Mouse (Mus musculus) urinary bladder, postnatal 36 days (tissue): ENCODE measurements around the gene Tmem217.
"Not testable (repeated sequence)": the region's sequence is repeated elsewhere in the genome, so short reads cannot be mapped to it uniquely, and the experiment has no call there.

Source experiments
- DNase-seq, 2 experiments: peaks; one replicate each; pipeline ENCODE4 v3.0.0; 2022; ENCODE audit warnings: low spot score in 2 of 2, mixed read lengths in 1 of 2

The Tmem217 gene

DNA sequence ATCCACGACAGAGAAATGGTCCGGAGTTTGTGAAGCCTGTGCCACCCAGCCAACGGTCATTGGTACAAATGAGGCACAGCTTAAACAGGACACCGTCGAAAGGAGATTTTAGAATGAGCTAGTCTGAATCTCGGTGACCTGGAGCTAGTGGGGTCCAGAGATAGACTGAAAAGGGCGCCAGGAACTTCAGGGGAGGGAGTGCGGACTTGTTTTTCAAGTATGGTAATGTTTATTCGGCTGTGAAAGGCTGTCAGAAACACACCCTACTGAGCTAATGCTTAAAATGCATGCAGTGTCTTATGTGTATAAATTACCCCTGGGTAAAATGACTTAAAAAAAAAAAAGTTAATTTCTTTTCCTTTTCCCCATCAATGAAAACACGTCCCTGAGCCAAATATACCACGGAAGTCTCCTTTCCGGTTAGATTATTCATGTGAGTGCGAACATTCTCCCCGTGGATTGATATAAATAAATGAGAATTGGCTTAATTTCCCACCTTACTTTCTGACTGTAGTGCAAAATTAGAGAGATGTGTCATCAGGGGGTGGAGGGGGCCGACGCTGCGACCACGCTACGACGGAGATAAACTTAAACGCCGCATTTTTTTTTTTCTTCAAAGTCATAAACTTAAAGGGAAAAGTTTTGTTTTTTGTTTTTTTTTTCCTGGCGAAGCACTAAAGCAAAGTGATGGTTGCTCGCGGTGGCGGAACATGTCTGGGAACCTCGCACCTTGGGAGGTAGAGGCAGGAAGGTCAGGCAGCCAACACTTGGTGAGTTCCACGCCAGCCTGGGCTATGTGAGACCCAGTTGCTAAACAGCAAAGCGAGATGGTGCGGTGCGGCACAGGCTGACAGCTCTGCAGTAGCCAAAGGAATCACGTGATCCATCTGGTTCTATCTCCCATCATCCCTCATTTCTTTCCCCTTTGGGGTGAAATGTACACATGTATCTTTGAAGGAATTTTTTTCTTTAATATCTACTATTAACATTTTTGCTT lies 49.2 kb downstream of the Tmem217 start:
- no peak for DNase-seq

DNA sequence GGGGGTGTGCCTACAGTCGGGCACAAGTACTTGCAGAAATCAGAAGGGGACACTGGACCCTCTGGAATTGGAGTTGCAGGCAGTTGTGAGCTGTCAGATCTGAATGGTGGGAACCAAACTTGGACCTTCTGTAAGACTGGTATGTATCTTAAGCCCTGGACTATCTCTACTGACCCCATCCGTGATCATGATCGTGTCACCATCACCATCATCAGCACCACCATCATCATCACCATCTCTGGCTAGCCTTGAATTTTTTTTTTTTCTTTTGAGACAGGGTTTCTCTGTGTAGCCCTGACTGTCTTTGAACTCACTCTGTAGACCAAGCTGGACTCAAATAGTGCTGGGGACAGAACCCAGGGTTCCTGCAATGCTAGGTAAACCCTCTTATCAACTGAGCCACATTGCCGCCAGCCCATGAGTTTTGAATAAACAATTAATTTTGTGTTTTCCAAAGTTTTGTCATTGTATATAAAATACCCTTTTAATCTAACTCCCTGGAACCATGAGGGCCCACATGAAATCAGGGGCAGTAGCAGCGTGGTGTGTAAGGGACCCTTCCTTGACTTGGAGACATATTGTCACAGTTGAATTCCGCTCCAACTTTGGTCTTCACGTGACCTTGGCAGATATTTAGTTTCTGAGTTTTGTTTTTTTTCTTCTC lies 50.0 kb downstream of the Tmem217 start:
- no peak for DNase-seq

DNA sequence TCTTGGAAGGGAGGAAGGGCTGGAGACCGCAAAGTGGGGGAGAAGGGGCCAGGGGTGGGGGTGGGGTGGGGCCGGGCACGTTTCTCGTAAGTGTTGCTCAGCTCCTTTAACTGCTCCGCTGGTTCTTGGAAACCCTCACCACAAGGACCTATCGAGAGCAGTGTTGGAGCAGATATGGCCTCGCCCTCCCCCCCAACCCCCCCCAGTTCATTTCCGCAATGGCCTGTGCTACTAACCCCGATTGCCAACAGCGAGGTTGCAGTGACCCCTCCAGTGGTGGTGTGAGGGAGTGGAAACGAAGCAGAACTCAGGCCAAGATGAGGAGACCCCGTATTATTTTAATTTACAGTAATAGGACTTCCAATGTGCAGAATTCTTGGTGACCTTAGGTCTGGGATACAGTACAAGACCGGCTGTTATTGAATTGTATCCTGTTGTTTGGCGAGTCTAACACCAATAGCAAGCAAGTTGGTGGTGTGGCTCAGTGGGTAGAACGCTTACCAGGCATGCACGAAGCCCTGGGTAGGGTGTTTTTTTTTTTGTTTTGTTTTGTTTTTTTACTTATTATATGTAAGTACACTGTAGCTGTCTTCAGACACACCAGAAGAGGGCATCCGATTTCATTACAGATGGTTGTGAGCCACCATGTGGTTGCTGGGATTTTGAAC lies 51.2 kb downstream of the Tmem217 start:
- DNase-seq = no peak

DNA sequence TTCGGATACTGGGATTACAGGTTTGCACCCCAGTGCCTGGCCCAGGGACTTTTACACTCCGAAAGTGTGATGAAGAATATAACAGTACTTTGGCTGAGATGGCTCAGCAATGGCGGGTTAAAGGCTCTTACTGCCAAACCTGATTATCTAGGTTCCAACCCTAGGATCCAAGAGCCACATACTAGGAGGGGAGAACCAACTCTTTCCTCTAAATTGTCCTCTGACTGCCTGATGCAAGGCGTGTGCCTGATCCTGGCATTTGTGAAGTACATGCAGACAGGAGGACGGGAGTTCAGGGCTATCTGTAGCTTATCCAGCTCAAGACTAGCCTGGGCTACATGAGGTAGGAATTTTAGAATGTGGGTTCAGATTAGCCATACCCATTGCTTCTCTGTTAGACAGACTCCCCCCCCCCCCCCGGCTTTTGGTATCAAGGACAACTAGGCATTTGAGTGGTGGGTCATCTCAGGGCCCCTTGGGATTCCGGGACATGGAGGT lies 51.9 kb downstream of the Tmem217 start:
- no peak for DNase-seq

DNA sequence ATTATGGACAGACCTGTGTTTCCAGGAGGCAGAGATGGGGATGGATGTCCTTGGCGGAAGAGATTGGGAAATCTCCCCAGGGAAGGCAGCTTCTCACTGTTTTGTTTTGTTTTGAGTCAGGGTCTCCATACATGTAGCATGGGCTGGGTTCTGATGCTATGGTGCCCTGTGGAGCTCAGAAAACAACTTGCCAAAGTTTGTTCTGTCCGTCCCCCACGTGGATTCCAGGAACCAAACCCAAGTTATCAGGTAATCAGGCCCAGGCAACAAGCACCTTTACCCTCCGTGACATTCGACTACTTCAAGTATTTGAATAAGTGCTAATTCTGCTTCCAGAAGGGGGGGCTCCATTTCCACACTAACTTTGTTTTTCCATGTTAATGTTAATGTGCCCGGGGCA lies 52.7 kb downstream of the Tmem217 start:
- DNase-seq = no peak

DNA sequence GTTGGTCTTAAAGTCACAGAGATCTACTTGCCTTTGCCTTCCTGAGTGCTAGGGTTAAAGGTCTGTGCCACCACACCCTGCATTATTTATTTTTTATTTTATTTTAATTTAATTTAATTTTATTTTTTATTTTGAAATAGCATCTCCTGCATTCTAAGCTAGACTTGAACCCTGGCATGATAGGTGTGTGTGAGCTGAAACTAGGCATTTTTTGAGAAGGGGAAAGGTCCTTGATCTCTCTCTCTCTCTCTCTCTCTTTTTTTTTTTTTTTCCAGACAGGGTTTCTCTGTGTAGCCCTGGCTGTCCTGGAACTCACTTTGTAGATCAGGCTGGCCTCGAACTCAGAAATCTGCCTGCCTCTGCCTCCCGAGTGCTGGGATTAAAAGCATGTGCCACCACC lies 53.2 kb downstream of the Tmem217 start:
- DNase-seq = not testable (repeated sequence)

DNA sequence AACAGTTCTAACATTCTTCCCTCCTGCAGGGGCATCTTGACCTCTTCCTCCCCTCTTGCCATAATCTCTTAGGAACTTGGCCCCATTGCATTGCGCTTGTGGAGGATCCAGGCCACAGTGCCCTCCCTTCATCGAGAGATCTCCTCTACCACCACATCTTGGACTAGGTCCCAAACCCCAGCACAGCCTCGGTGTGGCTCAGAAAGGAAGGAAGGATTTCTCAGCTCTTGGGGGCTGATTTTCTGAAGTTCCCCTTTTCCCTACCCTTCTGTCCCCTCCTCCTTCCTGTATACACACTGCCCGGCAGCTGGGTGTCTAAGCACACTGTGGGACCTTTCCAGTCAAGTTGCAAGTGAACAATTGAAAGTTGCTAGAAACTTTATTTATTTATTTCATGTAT lies 54.2 kb downstream of the Tmem217 start:
- peak in 1 of 2 experiments; percentile 29 for DNase-seq

DNA sequence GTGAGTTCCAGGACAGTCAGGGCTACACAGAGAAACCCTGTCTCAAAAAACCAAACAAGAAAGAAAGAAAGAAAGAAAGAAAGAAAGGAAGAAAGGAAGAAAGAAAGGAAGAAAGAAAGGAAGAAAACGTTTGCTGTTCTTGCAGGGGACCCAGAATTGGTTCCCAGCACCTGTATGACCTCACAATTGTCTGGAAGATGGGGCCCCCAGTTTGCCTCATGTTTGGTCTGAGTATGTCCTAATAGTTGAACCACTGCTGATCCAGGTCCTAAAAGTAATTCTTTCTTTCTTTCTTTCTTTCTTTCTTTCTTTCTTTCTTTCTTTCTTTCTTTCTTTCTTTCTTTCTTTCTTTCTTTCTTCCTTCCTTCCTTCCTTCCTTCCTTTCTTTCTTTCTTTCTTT lies 54.7 kb downstream of the Tmem217 start:
- not testable (repeated sequence) for DNase-seq

DNA sequence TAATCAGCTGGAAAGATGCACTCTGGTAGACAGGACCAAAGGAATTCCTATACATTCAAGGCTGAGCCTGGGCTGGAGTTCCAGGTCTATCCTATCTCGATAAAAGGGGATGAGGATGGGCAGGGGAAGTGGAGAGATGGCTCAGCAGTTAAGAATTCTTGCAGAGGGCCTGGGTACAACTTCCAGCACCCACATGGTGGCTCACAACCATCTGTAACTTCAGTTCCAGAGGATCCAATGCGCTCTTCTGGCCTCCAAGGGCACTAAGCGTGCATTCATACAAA lies 55.2 kb downstream of the Tmem217 start:
- no peak for DNase-seq

DNA sequence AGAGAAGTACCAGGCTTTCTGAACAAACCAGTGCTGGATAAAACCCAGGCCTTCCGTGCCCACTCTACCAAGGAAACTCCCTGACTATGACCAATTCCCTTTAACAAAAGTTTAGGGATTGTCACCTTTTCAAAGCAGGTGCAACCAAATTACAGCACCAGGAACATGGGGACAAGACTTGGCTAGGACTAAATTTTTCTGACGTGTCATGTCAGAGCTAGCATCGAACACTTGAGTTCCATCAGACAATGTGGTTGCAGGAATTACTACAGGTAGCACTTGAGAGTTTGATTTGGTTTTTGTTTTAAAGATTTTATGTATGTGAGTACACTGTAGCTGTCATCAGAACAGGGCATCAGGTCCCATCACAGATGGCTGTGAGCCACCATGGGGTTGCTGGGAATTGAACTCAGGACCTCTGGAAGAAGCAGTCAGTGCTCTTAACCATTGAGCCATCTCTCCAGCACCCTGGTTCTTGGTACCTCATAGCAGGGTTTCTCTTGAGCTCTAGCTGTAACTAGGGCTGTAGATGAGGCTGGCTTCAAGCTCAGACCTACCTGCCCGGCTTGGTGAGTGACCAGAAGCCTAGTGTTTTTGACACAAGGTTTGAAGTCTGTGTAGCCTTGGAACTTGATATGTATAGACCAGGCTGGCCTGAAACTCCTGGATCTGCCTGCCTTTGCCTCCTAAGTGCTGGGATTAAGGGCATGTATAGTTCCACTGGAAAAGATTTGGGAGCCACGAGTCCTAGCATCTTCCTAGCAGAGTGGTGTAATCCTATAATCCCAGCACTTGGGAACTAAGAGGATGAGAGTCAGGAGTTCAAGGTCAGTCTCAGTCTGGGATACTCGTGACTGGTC lies 55.7 kb downstream of the Tmem217 start:
- DNase-seq = no peak

DNA sequence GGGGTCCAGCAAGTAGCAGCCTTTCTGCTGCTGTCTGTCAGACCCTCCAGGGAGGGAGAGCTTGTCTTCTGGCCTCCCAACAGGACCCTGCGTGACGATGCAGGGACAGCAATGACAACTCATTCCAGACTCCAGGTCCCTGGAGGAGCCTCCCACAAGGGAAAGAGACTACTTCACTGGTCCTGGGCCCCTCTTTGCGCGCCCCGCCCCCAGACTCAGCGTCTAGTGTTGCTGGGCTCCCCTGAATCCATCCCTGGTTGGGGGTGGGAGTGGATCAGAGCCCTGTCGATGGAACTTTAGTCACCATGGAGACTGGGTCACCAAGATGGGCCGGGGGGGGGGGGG lies 57.5 kb downstream of the Tmem217 start:
- no peak for DNase-seq

DNA sequence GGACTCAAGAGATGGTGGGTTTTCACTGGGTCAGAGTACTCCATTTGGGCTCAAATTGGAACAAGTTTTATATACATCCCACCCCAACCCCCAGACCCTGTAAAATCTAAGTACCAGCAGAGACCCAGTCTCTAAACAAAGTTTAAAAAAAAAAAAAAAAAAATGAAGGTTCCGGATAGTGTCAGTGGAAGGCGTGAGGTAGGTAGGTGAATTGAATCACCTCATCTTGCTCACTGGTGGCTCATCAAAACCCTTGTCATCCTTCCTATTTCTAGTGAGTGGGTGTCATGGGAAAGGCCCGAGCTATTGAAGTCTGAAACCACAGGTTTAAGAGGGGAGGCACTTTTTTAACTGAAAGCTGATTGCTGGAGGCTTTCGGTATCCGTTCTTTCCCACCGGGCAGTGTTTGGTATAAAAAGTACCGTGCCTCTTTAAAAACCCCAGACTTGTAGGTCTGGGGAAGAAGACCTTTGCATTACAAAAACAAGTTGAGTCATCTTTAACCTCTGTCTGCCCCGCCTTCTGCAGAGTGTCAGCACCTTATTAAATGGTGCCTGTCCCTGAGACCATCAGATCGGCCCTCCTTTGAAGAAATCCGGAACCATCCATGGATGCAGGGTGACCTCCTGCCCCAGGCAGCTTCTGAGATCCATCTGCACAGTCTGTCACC lies 58.0 kb downstream of the Tmem217 start:
- DNase-seq = no peak

DNA sequence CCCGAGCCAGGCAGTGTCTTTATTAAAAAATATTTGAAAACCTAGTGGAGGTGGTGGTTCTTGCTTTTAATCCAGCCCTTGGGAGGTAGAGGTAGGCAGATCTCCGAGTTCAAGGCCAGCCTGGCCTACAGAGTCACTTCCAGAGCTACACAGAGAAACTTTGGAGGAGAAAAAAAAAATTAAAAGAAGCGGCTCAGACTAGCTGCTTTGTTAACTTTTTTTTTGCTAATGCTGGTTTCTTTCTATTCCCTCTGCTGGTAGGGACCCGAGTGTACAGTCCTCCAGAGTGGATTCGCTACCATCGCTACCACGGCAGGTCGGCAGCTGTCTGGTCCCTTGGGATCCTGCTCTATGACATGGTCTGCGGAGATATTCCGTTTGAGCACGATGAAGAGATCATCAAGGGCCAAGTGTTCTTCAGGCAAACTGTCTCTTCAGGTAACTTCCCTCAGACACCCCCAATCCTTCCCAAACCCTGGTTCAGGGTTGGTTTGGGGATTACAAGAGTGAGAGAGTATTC lies 58.7 kb downstream of the Tmem217 start:
- DNase-seq = no peak

DNA sequence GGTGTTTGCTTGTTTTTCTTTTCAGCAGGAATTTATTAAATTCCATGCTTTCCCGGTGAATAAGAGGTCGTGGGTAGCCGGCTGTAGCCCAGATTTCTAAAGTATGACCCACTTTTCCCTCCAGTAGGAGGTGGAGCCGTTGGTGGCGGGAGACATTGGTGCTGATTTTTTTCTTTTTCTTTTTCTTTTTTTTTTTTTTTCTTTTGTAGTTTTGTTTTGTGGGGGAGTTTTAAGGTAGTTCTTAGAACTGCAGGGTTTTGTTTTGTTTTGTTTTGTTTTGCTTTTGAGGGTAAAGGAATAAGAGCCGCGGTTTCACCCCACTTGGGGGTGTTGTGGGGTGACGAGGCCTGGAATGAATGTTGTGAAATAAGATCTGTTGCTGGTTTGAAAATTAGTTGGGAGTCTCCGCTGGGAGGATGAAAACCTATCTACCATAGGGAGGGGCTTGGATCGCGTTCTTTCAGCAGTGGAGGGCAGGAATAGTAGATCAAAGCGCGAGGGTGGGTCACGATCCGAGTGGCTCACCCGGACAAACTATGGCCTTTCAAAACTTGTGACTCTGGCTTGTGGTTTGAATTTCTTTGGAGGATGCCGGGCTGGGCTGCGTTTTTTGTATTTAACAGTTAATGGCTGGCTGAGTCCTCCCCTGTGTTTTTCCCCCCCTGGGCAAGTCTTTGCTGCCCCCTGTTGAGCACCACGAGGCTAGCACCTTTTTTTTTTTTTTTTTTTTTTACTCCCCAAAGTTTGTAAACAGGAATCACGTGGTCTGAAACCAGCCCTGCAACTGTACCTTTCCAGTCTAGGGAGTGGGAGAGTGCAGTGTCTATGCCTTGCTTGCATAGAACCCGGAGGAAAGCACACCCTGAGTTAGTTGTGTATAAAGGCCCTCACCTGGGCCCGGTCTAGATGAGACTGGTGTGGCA lies 59.7 kb downstream of the Tmem217 start:
- peak; percentile 73 to 75 for DNase-seq

DNA sequence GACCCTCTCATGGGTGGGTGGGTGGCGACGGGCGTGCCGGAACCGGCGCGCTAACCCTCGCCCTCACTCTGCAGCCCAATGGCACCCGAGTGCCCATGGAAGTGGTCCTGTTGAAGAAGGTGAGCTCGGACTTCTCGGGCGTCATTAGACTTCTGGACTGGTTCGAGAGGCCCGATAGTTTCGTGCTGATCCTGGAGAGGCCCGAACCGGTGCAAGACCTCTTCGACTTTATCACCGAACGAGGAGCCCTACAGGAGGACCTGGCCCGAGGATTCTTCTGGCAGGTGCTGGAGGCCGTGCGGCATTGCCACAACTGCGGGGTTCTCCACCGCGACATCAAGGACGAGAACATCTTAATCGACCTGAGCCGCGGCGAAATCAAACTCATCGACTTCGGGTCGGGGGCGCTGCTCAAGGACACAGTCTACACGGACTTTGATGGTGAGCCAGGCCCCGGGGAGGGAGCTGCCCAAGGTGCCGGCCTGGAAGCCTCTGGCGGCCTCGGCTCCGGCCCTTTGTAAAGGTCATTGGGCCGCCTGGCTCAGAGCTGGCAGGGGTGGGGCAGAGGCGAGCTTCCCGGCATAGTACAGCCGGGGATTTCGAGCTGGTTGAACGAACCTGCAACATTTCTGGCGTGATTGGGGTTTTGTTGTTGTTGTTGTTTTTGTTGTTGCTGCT lies 60.5 kb downstream of the Tmem217 start:
- DNase-seq = peak; percentile 59 to 62

DNA sequence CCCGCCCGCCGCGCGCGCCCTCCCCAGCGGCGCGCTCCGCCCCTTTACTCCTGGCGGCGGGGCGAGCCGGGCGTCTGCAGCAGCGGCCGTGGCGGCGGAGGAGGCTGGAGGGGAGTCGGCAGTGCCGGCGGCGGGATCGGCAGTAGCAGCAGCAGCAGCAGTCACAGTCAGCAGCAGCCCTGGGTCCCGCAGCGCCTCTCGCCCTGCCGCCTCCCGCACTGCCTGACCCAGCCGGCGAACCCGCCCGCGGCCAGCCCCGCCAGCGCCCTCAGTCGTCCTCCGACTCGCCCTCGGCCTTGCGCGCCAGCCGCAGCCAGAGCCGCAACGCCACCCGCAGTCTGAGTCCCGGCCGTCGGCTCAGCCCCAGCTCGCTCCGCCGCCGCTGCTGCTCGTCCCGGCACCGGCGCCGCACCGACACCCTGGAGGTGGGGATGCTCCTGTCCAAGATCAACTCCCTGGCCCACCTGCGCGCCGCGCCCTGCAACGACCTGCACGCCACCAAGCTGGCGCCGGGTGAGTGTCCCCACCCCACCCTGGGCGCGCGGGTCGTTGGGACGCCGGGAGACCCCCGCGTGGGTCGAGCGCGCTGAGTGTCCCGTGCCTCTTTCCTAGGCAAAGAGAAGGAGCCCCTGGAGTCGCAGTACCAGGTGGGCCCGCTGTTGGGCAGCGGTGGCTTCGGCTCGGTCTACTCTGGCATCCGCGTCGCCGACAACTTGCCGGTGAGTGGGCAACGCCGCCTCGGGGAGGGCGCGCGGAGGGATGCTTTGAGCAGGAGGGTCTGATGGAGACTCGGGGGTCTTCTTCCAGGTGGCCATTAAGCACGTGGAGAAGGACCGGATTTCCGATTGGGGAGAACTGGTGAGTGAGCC lies 61.2 kb downstream of the Tmem217 start, which contains the start of gene Pim1:
Pim1 (plus strand) TSS at position 41 of the 869 bp plus-strand sequence.
- DNase-seq = peak in 1 of 2 experiments; percentile 20

DNA sequence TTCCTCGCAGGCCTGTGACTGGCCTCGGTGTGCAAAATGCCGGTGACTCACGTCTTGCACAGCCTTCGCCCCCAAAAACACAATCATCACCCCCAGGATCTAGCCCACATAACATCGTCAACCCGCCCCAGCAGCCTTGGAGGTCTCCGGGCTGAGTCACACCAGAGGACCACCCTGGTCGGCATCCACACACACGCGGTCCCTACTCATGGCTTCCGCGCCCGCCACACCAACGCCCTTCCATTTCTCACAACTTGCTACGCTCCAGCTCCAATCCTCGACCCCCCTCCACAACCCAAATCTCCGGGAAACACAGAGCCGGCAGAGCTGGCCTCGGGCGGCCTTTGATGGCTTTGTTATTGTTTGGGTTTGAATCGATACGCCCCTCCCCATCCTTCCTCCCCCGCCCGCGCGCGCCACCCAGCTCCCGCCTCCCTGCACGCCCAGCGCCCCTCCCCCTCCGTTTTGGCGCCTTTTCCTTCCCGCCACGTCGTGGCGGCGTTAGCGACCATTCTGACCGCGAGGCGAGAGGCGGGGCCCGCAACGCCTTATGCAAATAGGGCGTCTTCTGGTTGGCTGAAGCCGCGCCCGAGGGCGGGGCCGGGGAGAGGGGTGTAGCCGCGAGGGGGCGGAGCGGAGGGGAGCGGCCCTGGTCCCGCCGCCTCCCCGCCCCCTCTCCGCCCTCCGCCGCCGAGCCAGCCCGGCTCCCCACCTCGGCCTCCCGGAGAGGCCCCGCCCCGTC lies 62.0 kb downstream of the Tmem217 start:
- peak; percentile 96 to 98 for DNase-seq
